Mouse (Mus musculus) C2C12 (cell line): ENCODE measurements around the gene Atxn7.

Experiments used
- CTCF ChIP-seq: IDR thresholded peaks from one replicate; pipeline ENCODE4 v1.5.1; 2011; ENCODE audit not compliant: control insufficient read depth, insufficient read depth, insufficient read length
- FOSL1 ChIP-seq: IDR thresholded peaks from one replicate; pipeline ENCODE4 v1.8.0; 2011; ENCODE audit warnings: mild to moderate bottlenecking, low read length; ENCODE audit not compliant: poor library complexity, insufficient read depth, severe bottlenecking
- MAX ChIP-seq: IDR thresholded peaks from one replicate; pipeline ENCODE4 v1.6.1; 2011; ENCODE audit warnings: mild to moderate bottlenecking, control low read depth
- USF1 ChIP-seq: IDR thresholded peaks from one replicate; pipeline ENCODE4 v1.6.1; 2011; ENCODE audit warnings: low read depth, mild to moderate bottlenecking, control low read depth, moderate library complexity

- TF ChIP-seq CTCF (peak; percentile 93), MAX (no peak), USF1 (no peak), FOSL1 (no peak)
Measured at GRCm38 (mm10) chr14:14120230-14121096, 159.2 kb downstream of the Atxn7 start, which contains the start of gene Psmd6.
